Mouse (Mus musculus) bone marrow, adult 2 months (tissue): Measurements from ENCODE around the gene Dpp4.

Experiments
- CTCF ChIP-seq: fragments of 200-500 bp; IDR thresholded peaks from 2 replicates; pipeline ENCODE4 v1.5.1; 2011; ENCODE audit warnings: low read length, control low read depth; ENCODE audit not compliant: control insufficient read depth, insufficient read depth
- POLR2A ChIP-seq: fragments of 200-500 bp; IDR thresholded peaks from 2 replicates; pipeline ENCODE4 v1.6.1; 2011; ENCODE audit warnings: low read depth, mild to moderate bottlenecking, control low read depth, low read length, borderline replicate concordance; ENCODE audit not compliant: control insufficient read depth

GRCm38 (mm10) chr2:62450364-62450763, 38.3 kb upstream of the Dpp4 start:
- TF ChIP-seq CTCF (no peak), POLR2A (no peak)
